Mouse (Mus musculus) granulocyte monocyte progenitor cell, adult 5-6 weeks (primary cell): ENCODE measurements around the gene Taf3. TPM values are rescaled to one million over a fixed set of nuclear protein-coding genes. Genes with fewer than 3 reads are reported as not detected.

Experiments
- ATAC-seq: replicated peaks from 2 replicates; pipeline ENCODE4 v1.8.0; 2016; ENCODE audit warnings: mild to moderate bottlenecking, moderate TSS enrichment, inconsistent platforms; ENCODE audit not compliant: poor library complexity, severe bottlenecking
- total RNA-seq, 2 experiments: library from RNA; stranded (forward) in 1 of 2; stranded (reverse) in 1 of 2; fragments of 200-712, 200-1000 nt in 1 of 2; fragments of >200 nt in 1 of 2; fragmentation: Nextera tagmentation in 1 of 2; gene quantifications; 2 replicates each; pipeline ENCODE4 v1.2.3; 2014 to 2017

Taf3 gene
- total RNA-seq, 2 experiments from 2014 or later = 9.0 to 17.3 TPM

DNA sequence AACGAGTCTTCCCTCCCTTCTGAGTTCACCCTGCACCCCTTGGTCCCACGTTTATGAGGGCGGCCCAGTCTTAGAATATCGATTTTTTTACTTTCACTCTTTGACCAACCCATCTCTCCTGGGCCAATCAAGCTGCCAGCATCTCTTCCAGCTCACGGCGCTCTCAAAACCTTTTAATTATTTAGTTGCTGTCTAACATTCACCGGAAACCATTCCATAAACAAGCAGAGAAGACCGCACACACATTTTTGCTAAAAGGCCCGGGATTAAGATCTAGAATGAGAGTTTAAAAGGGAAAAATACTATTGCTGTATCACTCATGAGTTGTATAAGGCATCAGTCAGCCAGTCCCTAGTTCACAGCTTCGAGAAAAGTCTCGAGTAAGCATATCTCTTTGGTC is 168.1 kb downstream of the Taf3 start:
- ATAC-seq = no peak

DNA sequence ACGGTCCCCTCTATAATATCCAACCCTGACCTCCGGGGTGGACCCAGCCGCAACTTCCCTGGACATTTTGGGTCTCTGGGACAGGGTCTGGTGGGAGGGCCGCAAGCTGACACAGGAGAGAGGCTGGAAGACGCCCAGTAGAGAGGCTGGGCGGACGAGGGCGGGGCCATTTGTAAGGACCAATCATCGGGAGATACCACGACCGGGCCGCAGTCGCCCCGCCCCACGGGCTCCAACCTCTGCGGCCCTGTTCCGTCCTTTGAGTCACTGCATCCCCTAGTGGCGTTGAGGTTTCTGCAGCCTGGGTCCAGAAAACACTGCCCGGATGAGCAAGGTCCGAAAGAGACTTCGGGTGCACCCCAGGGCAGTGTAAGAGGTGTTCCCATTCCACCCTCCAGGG is 168.9 kb downstream of the Taf3 start:
- ATAC-seq = peak; percentile 87

DNA sequence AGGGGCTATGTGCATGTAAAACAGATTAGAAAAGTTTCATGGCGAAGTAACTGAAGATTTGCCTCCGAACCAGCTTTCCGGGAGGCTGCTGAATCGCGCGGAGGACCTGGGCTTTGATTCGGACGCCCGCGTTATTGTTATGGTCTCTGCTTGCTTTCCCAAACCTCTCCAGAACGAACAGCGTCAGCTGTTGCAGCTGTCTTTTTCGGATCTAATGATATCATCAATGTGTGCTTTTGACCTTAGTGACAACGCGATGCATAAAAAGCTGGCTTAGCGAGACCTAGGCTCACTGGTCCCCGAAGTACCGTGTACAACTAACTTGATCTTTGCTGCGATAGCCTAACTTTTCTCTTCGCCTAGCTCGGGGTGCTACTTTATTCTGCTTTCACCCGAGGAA is 169.3 kb downstream of the Taf3 start:
- ATAC-seq = peak; percentile 7

DNA sequence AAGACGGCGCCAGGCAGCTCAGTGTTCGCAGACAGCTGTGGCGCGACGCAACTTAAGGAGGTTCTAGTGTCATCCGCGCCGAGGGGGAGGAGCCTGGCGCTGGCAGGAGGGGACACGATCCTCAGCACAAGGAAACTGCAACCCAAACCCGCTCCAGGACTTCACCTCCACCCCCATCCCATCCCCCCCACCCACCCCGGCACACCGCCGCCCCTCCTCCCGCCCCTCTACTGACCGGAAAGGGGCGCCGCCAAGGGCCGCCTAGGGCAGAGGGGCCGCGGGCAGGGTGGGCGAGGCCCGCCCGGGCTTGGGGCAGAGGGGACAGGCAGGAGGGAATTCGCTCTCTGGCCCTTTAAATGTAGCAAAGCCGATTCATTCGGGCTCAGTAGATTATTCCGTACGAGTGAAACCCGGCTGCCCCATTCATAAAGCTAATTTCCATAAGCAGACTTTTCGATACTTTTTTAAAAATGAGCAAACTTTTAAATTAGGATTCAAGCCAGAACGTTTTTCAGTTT is 169.8 kb downstream of the Taf3 start:
- peak; percentile 28 for ATAC-seq

DNA sequence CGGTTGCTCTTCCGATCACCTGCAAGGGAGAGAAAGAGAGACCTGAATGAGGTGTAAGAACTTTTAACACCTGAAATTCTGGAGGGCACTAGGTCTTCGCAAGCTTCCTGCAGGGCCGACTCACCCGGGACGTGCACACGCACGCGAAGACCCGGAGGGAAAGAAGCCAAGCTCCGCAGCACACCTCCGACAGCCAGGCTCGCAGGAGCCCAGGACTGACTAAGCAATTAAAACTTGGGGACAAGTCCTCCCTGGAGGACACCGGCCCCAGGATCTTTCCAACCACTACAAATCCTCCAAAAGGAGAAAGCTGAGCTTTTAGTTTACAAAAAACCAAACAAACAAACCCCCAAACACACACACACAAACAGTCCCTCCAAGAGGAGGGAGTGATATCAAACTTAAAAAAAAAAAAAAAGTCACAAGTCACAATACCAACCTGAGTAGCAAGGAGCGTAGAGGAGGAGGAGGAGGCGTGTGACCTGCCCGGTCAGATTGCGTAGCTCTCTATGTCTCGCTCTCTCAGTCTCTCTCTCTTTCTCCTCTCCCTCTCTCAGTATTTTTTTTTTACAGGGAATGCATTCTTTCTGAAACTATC is 170.3 kb downstream of the Taf3 start:
- ATAC-seq = no peak

DNA sequence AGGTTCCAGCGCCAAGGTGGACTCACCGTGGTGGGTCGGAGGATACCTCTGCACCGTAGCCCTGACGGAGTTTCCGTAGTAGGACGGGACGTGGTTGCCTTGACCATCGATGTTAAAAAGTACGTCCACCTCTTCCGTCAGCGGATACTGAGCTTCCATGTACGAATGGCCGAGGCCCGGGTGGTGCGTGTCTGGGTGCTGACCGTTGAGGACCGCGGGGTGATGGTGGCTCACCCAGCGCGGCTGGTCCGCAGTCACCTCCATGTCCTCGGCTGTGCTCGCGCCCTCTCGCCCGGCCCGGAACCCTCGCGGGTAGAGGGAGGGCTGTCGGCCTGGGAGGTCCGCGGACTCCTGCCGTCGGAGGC is 171.1 kb downstream of the Taf3 start:
- peak; percentile 15 for ATAC-seq

DNA sequence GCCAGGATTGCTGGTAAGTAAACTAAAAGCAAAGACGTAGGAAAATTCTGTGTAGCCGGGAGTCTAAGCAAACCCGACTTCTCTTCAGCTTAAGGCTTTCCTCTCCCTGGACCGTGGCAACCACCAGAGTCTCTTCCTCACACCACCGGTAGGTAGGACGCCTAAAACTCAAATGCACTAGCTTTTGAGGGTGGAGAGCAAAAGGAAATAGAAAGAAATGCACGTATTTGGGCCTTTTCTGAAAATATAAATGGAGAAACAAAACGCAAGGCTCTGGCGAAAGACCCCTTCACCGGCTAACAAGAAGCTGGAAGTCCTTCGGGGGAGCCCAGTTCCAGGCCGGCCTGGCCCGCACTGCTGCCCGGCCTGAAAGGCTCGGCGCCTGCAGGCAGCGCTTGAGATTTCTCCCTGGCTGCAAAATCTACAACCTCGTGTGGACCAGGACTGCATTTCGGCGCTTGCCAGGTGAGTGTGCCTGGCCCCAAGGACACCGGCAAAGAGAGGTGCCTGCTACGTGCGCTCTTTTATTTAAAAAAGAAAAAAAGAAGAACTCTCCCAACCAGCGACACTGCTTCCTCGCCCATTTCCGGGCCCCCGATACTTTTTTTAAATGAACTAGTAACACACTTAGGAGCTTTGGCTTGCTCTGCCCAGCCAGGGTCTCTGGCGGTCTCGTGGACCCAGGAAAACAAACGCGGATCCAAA is 171.6 kb downstream of the Taf3 start:
- ATAC-seq = no peak

DNA sequence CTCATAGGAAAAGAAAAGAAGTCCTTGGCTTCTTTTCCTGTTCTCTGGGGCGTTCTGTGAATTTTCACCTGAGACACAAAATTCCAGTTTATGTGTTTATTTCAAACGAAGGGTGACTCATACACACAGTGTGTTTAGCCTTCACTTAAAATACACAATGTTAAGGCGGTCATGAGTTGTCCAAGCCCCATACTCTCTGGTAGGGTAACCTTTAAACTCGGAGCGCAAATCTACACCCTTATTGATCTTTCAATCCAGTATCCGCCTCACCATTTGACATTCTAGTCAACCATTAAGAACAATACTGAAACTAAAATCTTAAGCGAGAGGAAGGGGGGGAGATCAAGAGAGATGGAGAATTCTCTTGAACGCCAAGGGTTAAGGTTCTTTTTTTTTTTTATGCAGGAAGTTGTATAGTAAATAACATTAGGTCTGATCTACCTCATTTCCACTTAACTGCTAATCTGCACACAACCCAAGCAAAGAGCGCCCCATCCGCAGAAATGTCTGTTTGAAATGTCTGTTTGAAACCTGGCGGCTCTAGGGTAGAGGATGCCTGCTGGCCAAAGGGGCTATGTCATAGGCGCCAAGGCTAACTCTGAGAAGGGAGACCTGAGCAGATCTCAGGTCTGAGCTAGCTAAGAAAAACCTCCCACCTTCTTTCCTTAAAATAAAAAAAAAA is 172.6 kb downstream of the Taf3 start:
- no peak for ATAC-seq

DNA sequence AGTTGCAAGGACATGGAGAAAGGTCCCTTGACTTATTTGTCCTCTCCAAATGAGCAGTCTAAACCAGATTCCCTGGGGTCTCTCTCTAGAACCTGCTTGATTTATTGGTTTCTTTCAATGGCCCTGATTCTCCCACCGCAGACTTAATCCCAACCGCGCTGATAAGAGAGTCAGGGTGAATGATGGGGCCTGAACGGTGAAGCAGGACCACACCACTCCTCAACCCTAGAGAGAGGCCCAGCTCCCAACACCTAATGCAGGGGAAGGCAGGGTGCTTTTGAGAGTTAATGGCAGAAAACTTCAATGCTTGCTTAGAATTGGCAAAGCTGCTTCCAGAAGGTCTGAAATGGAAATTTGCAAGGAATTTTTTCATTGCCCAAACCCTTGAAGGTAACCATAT is 173.2 kb downstream of the Taf3 start:
- no peak for ATAC-seq

DNA sequence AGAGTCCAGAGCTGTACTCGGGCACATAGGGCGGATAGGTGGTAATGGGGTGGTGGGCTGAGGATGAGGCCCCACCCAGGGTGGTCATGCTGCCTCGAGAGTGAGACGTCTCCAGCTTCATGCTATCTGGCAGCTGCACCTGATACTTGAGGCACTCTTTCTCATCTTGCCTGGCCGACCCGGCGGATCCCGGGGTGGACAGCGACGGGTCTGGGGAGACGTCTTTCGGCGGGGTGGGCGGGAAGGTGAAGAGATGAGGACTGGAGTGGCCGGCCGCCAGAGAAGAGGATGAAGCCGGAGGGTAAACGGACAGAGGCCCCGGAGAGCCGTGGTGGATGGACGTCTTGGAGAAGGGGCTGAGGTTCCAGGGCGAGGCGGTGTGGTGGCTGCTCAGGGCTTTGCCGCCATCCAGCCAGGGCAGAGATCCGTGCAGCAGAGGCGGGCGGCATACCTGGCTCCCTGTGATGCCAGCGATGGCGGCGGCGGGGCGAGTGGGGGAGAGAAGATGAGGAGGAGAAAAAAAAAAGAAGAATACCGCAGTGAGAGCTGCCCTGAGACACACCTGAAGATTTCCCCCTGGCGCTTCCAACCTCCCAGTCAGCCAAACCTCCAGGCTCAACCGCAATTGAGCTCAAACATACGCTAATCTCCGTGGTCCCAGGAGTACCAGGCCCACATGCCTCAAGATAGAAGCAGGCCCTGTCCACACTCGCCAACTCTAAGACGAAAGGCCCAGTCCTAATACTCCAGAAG is 173.8 kb downstream of the Taf3 start:
- no peak for ATAC-seq

DNA sequence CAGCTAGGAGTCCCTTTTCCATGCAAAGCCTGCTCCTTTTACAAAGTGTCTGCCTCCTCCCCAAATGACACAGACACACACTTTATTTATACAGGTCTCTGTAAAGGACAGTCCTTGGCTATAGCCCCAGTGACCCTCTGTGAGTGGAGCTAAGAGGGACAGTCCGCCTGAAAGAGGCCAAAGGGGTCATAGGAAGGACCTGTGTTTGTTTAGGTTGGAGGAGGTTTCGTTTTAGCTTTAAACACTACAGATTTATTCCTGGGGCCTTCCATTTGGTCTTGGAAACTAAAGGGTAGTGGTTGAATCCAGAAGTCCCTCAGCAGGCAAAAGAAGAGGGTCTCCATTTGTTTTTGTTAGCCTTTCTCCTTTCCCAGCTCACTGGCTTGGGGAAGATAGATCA is 174.6 kb downstream of the Taf3 start:
- ATAC-seq = no peak

DNA sequence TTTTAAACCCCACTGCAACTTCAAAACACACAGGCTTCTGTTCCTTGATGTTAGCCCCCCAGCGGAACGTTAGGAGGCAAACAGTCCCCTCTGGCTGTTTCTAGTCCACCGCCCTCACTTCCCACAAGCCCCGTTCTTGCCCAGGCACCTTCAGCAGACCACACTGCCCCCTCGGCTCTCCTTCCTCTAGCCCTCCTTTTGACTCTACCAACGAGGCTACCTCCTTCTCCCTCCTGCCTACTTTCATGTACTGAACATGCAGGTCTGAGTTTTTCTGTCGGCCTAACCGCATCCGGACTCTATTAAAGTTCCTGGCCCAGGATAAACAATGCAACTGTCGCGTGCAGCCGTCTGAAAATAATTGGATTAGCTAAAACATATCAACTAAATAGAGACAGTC is 175.7 kb downstream of the Taf3 start:
- ATAC-seq = peak; percentile 4; the same call in 1 of the 2 replicates

DNA sequence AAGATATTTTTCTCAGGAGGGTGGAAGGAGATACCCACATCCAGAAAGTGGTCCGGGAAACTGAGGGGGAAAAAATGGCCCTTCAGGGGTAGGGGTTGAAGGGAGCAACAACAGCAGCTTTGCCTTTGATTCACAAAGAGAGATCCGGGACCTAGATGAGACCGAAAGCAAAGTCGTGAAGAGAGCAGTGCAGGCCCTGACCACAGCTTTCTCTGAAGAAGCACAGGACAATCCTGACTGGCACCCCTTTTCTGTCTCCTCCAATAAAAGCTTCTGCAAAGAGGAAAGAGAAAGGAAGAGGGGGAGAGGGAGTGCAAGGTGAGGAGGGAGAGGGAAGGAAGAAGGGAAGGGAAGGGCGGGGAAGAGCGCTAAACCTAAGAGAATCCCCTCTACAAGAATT is 176.6 kb downstream of the Taf3 start:
- ATAC-seq = no peak

DNA sequence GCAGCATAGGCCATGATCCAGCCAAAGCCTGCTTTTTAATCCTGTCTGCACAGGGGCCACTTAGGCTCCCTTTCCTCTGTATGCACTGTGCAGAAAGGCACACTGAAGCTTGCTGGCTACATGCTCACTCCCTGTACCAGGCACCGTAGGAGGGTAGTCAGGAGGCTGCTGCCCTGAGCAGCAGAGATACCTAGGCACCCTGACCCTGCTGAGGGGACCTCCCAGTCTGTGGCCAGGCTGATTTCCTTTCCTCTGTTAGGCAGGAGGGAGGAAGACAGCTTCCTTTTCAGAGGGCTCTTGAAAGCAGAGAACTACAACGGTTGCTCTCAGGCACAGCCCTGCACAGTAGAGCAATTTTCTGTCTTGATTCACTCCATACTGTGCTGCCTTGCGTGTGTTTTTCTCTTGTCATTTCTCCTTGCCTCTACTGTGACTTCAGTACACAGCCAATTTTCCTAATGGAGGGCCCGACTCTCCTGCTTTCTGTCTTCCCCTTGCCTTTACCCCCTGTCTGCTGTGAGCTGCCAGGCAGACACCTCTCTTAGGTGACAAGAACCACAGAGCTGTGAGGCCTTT is 177.2 kb downstream of the Taf3 start:
- peak; percentile 35 for ATAC-seq

DNA sequence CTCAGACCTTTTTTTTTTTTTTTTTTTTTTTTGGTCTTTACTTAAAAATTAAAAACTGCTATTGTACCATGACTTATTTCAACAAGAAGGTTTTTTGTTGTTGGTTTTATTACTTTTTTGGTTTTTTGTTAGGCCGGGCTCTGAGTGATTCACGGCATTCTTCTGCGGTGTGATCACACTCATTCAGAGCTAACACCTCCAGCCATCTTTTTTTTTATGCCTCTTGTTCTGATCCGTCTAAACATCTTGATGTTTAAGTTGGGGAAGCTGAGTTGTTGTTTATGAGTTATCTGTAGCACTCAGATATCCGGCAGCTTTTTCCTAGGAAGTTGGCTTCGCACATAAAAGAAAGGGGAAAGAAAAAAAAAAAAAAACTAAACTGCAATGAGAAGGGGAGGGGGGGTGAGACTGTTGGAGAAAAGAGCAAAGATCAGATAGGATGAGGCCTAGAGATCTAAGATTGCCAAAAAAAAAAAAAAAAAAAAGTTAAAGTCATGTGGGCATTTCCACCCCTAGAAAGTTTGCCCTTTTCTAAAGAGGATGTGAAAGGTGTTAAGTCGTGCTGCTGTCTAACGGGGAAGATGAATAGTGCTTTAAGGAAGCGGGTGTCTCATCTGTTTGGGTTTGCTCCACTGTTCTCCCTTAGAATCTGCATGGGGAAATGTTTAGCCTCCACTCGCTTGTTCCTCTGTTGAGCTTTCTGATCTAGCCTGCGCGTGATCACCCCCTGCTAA is 181.1 kb downstream of the Taf3 start:
- peak; percentile 50 for ATAC-seq

Other genes with a start within 250 kb of the Taf3 start
- gene 4930412O13Rik, start 167.3 kb downstream of the Taf3 start, total RNA-seq (2014; fragmentation: Nextera tagmentation) = not detected in 2 replicates
- gene 4930412O13Rik, start 167.3 kb downstream of the Taf3 start, total RNA-seq (2017) = not detected in 2 replicates
- gene 9230102O04Rik, start 159.1 kb downstream of the Taf3 start, total RNA-seq (2014; fragmentation: Nextera tagmentation) = not detected in 2 replicates
- gene 9230102O04Rik, start 159.1 kb downstream of the Taf3 start, total RNA-seq (2017) = not detected in 2 replicates
- 17.0 TPM in 1 of 2 replicates, not detected in the other for gene Gata3, start 158.6 kb downstream of the Taf3 start, total RNA-seq (2014; fragmentation: Nextera tagmentation)
- gene Gata3, start 158.6 kb downstream of the Taf3 start, total RNA-seq (2017) = not detected in 2 replicates
- 458 and 534 TPM in 2 replicates for gene Atp5c1, start 31.9 kb upstream of the Taf3 start, total RNA-seq (2014; fragmentation: Nextera tagmentation)
- gene Atp5c1, start 31.9 kb upstream of the Taf3 start, total RNA-seq (2017) = 596 and 622 TPM in 2 replicates
- 22.3 and 33.9 TPM in 2 replicates for gene Kin, start 32.0 kb upstream of the Taf3 start, total RNA-seq (2014; fragmentation: Nextera tagmentation)
- gene Kin, start 32.0 kb upstream of the Taf3 start, total RNA-seq (2017) = 23.1 and 32.2 TPM in 2 replicates
- gene Itih2, start 82.8 kb upstream of the Taf3 start, total RNA-seq (2014; fragmentation: Nextera tagmentation) = not detected in 2 replicates
- gene Itih2, start 82.8 kb upstream of the Taf3 start, total RNA-seq (2017) = not detected in 2 replicates
- 3.6 and 5.8 TPM in 2 replicates for gene Itih5, start 105.0 kb upstream of the Taf3 start, total RNA-seq (2014; fragmentation: Nextera tagmentation)
- 4.7 and 6.2 TPM in 2 replicates for gene Itih5, start 105.0 kb upstream of the Taf3 start, total RNA-seq (2017)